Mouse (Mus musculus): ENCODE measurements around the gene Grip2.

GRCm38 (mm10) chr6:91804177-91804576 is 22.9 kb downstream of the Grip2 start:
- TF ChIP-seq CTCF (IDR thresholded peaks at IDR 0.05; ENCODE audit: low read depth, low read length), result no peak
- no peak for TF ChIP-seq GATA1 (IDR thresholded peaks at IDR 0.05; ENCODE audit: borderline replicate concordance, low read length)
- TF ChIP-seq TAL1 (conservative IDR thresholded peaks at IDR 0.05; ENCODE audit: low read depth, low read length), result no peak
